Mouse (Mus musculus) hindbrain, embryonic 12.5 days (tissue): ENCODE results near the gene Gm11492. TPM values are rescaled to one million over a fixed set of nuclear protein-coding genes. Genes with fewer than 3 reads are reported as not detected.

Experiments
- ATAC-seq: fragments of 200-750 bp; cut with Nextera tagmentation; 2 replicates; pipeline ENCODE4 v1.8.0; 2017; ENCODE audit warnings: moderate TSS enrichment; ENCODE audit not compliant: low FRiP score
- H3K27ac ChIP-seq: fragments of 300-500 bp; sonication (generic); 2 replicates; pipeline ENCODE4 v1.5.1; 2016; ENCODE audit warnings: mild to moderate bottlenecking
- H3K27me3 ChIP-seq: fragments of 300-500 bp; sonication (generic); 2 replicates; pipeline ENCODE4 v1.6.1; 2016; ENCODE audit warnings: mild to moderate bottlenecking
- H3K36me3 ChIP-seq: fragments of 300-500 bp; sonication (generic); 2 replicates; pipeline ENCODE4 v1.6.1; 2016; ENCODE audit warnings: mild to moderate bottlenecking
- H3K4me1 ChIP-seq: fragments of 300-500 bp; sonication (generic); 2 replicates; pipeline ENCODE4 v1.6.1; 2016
- H3K4me2 ChIP-seq: fragments of 300-500 bp; sonication (generic); replicated peaks from 2 replicates; pipeline ENCODE4 v1.6.1; 2016; ENCODE audit warnings: mild to moderate bottlenecking
- H3K4me3 ChIP-seq: fragments of 300-500 bp; sonication (generic); 2 replicates; pipeline ENCODE4 v1.5.1; 2016; ENCODE audit warnings: mild to moderate bottlenecking
- H3K9ac ChIP-seq: fragments of 300-500 bp; sonication (generic); 2 replicates; pipeline ENCODE4 v1.6.1; 2016; ENCODE audit warnings: mild to moderate bottlenecking, moderate library complexity
- H3K9me3 ChIP-seq: fragments of 300-500 bp; sonication (generic); replicated peaks from 2 replicates; pipeline ENCODE4 v1.6.1; 2016; ENCODE audit warnings: mild to moderate bottlenecking
- WGBS: fragments of 180-500 bp; shearing (Covaris S2); methylation state at CpG from one replicate; pipeline ENCODE4 v1.1.7; 2016; 5-methylcytosine and 5-hydroxymethylcytosine counted together
- polyA plus RNA-seq: library from polyadenylated mRNA; unstranded; fragments of >200 nt; fragmentation: Nextera tagmentation; extraction: Ambion mirVana; gene quantifications from 2 replicates; pipeline ENCODE4 v1.2.1, GENCODE M21; 2016

The Gm11492 gene
- not detected in 2 replicates for polyA plus RNA-seq

GRCm38 (mm10) chr11:87566501-87566900, at the start of gene Gm11492:
Gene Gm11492 (plus strand): TSS chr11:87566653.
- no peak within 1 kb of the TSS for H3K27ac ChIP-seq
- H3K4me3 ChIP-seq, result no peak within 1 kb of the TSS
- ATAC-seq, result no peak
- H3K4me2 ChIP-seq, result no peak within 1 kb of the TSS
- H3K36me3 ChIP-seq, result no peaks in the 10 kb centered on the region
- no peak within 1 kb of the TSS for H3K9ac ChIP-seq
- no peaks in the 10 kb centered on the region for H3K4me1 ChIP-seq
- 90% methylated on average over 3 of the region's 3 CpGs for WGBS
- H3K9me3 ChIP-seq, result no peaks in the 10 kb centered on the region
- no peaks in the 10 kb centered on the region for H3K27me3 ChIP-seq

- H3K9ac ChIP-seq, result no peak overlapping the region
- no peak for ATAC-seq
- H3K9me3 ChIP-seq, result no peaks in the 10 kb centered on the region
- no peak overlapping the region for H3K4me2 ChIP-seq
- WGBS, result 13% methylated on average over 2 of the region's 2 CpGs
- no peak overlapping the region for H3K4me3 ChIP-seq
- H3K27me3 ChIP-seq, result no peaks in the 10 kb centered on the region
- H3K27ac ChIP-seq, result no peak overlapping the region
- H3K4me1 ChIP-seq, result no peaks in the 10 kb centered on the region
- H3K36me3 ChIP-seq, result no peaks in the 10 kb centered on the region
Measured at GRCm38 (mm10) chr11:87519260-87519659, 47.2 kb upstream of the Gm11492 start.

- ATAC-seq, result no peak
- peaks cover 4% of the 10 kb centered on the region for H3K4me1 ChIP-seq
- no peak overlapping the region for H3K9ac ChIP-seq
- H3K4me2 ChIP-seq, result no peak overlapping the region
- no peaks in the 10 kb centered on the region for H3K9me3 ChIP-seq
- no peaks in the 10 kb centered on the region for H3K27me3 ChIP-seq
- no peaks in the 10 kb centered on the region for H3K36me3 ChIP-seq
- no peak overlapping the region for H3K27ac ChIP-seq
- no peak overlapping the region for H3K4me3 ChIP-seq
- 80% methylated on average over 5 of the region's 5 CpGs for WGBS
Measured at GRCm38 (mm10) chr11:87523466-87523865, 43.0 kb upstream of the Gm11492 start.

- no peaks in the 10 kb centered on the region for H3K9me3 ChIP-seq
- no peak overlapping the region for H3K4me3 ChIP-seq
- H3K27ac ChIP-seq, result no peak overlapping the region
- no peaks in the 10 kb centered on the region for H3K36me3 ChIP-seq
- peaks cover 4% of the 10 kb centered on the region for H3K4me1 ChIP-seq
- H3K9ac ChIP-seq, result no peak overlapping the region
- no peak overlapping the region for H3K4me2 ChIP-seq
- no peaks in the 10 kb centered on the region for H3K27me3 ChIP-seq
- no peak for ATAC-seq
Measured at GRCm38 (mm10) chr11:87523967-87524366, 42.5 kb upstream of the Gm11492 start.

- Histone ChIP-seq H3K27me3 (no peaks in the 10 kb centered on the region), H3K9ac (no peak overlapping the region), H3K27ac (no peak overlapping the region), H3K4me3 (no peak overlapping the region), H3K36me3 (no peaks in the 10 kb centered on the region), H3K4me1 (peaks cover 4% of the 10 kb centered on the region), H3K4me2 (no peak overlapping the region), H3K9me3 (no peaks in the 10 kb centered on the region)
- no peak for ATAC-seq
Measured at GRCm38 (mm10) chr11:87524780-87525179, 41.7 kb upstream of the Gm11492 start.

GRCm38 (mm10) chr11:87527364-87527763, 39.1 kb upstream of the Gm11492 start:
- 69% methylated on average over 3 of the region's 3 CpGs for WGBS
- Histone ChIP-seq H3K9ac (no peak overlapping the region), H3K9me3 (no peaks in the 10 kb centered on the region), H3K36me3 (no peaks in the 10 kb centered on the region), H3K27ac (no peak overlapping the region), H3K4me2 (no peak overlapping the region), H3K4me1 (peaks cover 4% of the 10 kb centered on the region), H3K4me3 (no peak overlapping the region), H3K27me3 (no peaks in the 10 kb centered on the region)
- ATAC-seq, result no peak

GRCm38 (mm10) chr11:87527990-87528389, 38.5 kb upstream of the Gm11492 start:
- Histone ChIP-seq H3K36me3 (no peaks in the 10 kb centered on the region), H3K4me1 (peaks cover 4% of the 10 kb centered on the region), H3K9ac (no peak overlapping the region), H3K27ac (no peak overlapping the region), H3K9me3 (no peaks in the 10 kb centered on the region), H3K27me3 (no peaks in the 10 kb centered on the region), H3K4me2 (no peak overlapping the region), H3K4me3 (no peak overlapping the region)
- ATAC-seq, result no peak
- 63% methylated on average over 4 of the region's 4 CpGs for WGBS

- Histone ChIP-seq H3K9ac (no peak overlapping the region), H3K9me3 (no peaks in the 10 kb centered on the region), H3K36me3 (no peaks in the 10 kb centered on the region), H3K4me2 (no peak overlapping the region), H3K4me3 (no peak overlapping the region), H3K4me1 (no peaks in the 10 kb centered on the region), H3K27ac (no peak overlapping the region), H3K27me3 (no peaks in the 10 kb centered on the region)
- 48% methylated on average over 6 of the region's 6 CpGs for WGBS
- no peak for ATAC-seq
Measured at GRCm38 (mm10) chr11:87531695-87532094, 34.8 kb upstream of the Gm11492 start.

- Histone ChIP-seq H3K4me2 (no peak overlapping the region), H3K9ac (no peak overlapping the region), H3K27me3 (no peaks in the 10 kb centered on the region), H3K27ac (no peak overlapping the region), H3K4me1 (no peaks in the 10 kb centered on the region), H3K9me3 (no peaks in the 10 kb centered on the region), H3K4me3 (no peak overlapping the region), H3K36me3 (no peaks in the 10 kb centered on the region)
- ATAC-seq, result no peak
- WGBS, result 42% methylated on average over 8 of the region's 8 CpGs
Measured at GRCm38 (mm10) chr11:87542285-87542684, 24.2 kb upstream of the Gm11492 start.

- WGBS, result 56% methylated on average over 3 of the region's 3 CpGs
- Histone ChIP-seq H3K4me3 (no peak overlapping the region), H3K4me1 (no peaks in the 10 kb centered on the region)
Measured at GRCm38 (mm10) chr11:87542906-87543305, 23.5 kb upstream of the Gm11492 start.

GRCm38 (mm10) chr11:87553342-87553741, 13.1 kb upstream of the Gm11492 start:
- H3K27ac ChIP-seq, result no peak overlapping the region
- H3K36me3 ChIP-seq, result no peaks in the 10 kb centered on the region
- no peak overlapping the region for H3K9ac ChIP-seq
- no peak overlapping the region for H3K4me3 ChIP-seq
- no peak overlapping the region for H3K4me2 ChIP-seq
- no peaks in the 10 kb centered on the region for H3K4me1 ChIP-seq
- no peak for ATAC-seq
- 79% methylated on average over 4 of the region's 4 CpGs for WGBS
- H3K9me3 ChIP-seq, result no peaks in the 10 kb centered on the region
- no peaks in the 10 kb centered on the region for H3K27me3 ChIP-seq

More at GRCm38 (mm10) chr11:87542906-87543305, 23.5 kb upstream of the Gm11492 start:
- H3K9ac ChIP-seq, result no peak overlapping the region
- no peaks in the 10 kb centered on the region for H3K36me3 ChIP-seq
- no peaks in the 10 kb centered on the region for H3K27me3 ChIP-seq
- H3K27ac ChIP-seq, result no peak overlapping the region
- no peak overlapping the region for H3K4me2 ChIP-seq
- no peak for ATAC-seq
- H3K9me3 ChIP-seq, result no peaks in the 10 kb centered on the region

- Histone ChIP-seq H3K9me3 (no peaks in the 10 kb centered on the region), H3K9ac (no peak overlapping the region), H3K4me1 (no peaks in the 10 kb centered on the region), H3K27ac (no peak overlapping the region), H3K27me3 (no peaks in the 10 kb centered on the region), H3K36me3 (no peaks in the 10 kb centered on the region), H3K4me2 (no peak overlapping the region), H3K4me3 (no peak overlapping the region)
- 64% methylated on average over 5 of the region's 5 CpGs for WGBS
- no peak for ATAC-seq
Measured at GRCm38 (mm10) chr11:87554386-87554785, 12.1 kb upstream of the Gm11492 start.

- no peak overlapping the region for H3K9ac ChIP-seq
- H3K27me3 ChIP-seq, result no peaks in the 10 kb centered on the region
- no peaks in the 10 kb centered on the region for H3K36me3 ChIP-seq
- H3K27ac ChIP-seq, result no peak overlapping the region
- no peak overlapping the region for H3K4me2 ChIP-seq
- H3K4me1 ChIP-seq, result no peaks in the 10 kb centered on the region
- 39% methylated on average over 2 of the region's 2 CpGs for WGBS
- H3K4me3 ChIP-seq, result no peak overlapping the region
- no peaks in the 10 kb centered on the region for H3K9me3 ChIP-seq
- no peak for ATAC-seq
Measured at GRCm38 (mm10) chr11:87555106-87555703, 11.2 kb upstream of the Gm11492 start.
